Mouse (Mus musculus): ENCODE data around the gene Ndufb2. TPM values are rescaled to one million over a fixed set of nuclear protein-coding genes. Genes with fewer than 3 reads are reported as not detected.

The Ndufb2 gene
- polyA plus RNA-seq, 1 experiment from 2014 or later, result 354 TPM

DNA sequence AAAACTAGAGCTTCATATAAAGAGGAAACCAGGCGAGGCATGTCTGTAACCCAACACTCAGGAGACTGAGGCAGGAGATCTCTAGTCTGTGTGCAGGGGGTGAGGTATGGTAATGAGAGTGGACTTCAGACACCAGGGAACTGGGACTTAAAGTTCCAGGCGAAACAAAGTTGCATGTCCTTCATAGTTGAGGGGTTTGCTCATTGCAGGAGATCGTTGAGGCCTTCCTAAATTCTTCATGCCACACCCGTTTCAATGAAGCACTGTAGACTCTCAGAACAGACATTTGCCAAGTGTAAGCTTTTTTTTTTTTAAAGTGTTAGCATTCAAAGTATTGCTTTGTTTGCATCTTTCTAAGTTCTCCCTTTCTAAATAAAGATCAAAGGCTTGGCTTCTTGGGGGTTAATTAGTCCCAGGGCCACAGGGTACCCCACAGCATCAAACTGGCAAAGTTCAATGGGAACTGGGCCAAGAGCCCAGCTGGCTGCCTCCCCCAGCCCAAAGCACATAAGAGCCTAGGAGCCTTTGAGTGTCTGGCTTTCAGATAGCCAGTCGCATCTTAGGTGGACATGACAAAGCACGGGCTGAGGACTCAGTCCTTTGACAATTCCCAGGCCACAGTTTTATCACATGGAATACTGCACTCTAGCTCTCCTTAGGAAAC is 33.0 kb upstream of the Ndufb2 start:
- H3K27ac ChIP-seq, result peak overlapping the region; percentile 26; the same call in 1 of the 2 replicates
- H3K4me1 ChIP-seq, result peaks cover 46% of the 10 kb centered on the region
- WGBS, result 35% methylated on average over 6 of the region's 6 CpGs

DNA sequence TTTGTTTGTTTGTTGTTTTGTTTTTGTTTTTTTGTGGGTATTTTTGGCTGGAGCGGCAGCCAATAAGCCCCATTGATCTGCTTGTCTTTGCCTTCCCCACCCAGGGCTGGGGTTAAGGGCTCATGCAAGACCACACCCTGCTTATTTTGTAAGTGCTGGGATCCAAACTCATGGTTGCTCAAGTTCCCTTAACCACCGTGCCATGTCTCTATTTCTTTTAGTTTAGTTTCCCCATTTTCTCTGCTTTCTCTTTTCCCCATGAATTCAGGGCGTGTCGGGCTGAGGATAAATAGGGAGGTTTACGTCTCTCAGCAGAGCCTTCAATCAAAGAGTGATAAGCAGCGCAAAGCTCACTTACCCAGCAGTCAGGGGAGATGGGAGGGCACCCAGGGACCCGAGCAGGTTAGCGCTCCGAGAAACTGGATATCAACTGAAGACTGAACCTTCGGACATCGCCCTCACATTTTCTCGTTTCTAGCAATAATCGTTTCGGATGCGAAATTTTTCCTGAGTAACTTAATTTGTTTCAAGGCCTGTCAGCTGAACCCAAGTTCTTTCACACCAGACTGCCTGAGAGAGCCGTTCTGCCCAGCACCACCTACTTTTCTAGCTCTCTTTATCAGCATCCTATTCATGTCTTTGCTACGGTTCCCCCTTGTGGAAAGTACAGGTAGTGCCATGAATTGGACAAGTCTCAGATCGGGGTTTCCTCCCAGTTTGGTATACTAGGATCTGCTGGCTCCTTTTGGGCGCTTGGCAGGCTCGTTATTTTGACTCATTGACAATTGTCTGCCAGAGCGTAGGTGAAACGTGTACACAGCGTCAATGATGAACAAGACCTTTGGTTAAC is 30.0 kb upstream of the Ndufb2 start:
- H3K36me3 ChIP-seq (ENCODE audit: poor library complexity, severe bottlenecking), result no peaks in the 10 kb centered on the region
- no peak overlapping the region for H3K4me3 ChIP-seq
- WGBS, result 18% methylated on average over 23 of the region's 23 CpGs
- peak overlapping the region; percentile 42 for H3K4me2 ChIP-seq
- H3K4me1 ChIP-seq, result peaks cover 20% of the 10 kb centered on the region
- H3K27me3 ChIP-seq, result no peaks in the 10 kb centered on the region
- H3K27ac ChIP-seq, result no peak overlapping the region
- no peaks in the 10 kb centered on the region for H3K9me3 ChIP-seq (replicated peaks)
- no peak overlapping the region for H3K9ac ChIP-seq
- peak; percentile 61 for ATAC-seq

More for the DNA sequence above, 33.0 kb upstream of the Ndufb2 start:
- Histone ChIP-seq H3K9me3 (replicated peaks) (no peaks in the 10 kb centered on the region), H3K4me3 (no peak overlapping the region), H3K4me2 (no peak overlapping the region), H3K36me3 (ENCODE audit: poor library complexity, severe bottlenecking) (no peaks in the 10 kb centered on the region), H3K27me3 (no peaks in the 10 kb centered on the region), H3K9ac (no peak overlapping the region)
- ATAC-seq, result no peak

DNA sequence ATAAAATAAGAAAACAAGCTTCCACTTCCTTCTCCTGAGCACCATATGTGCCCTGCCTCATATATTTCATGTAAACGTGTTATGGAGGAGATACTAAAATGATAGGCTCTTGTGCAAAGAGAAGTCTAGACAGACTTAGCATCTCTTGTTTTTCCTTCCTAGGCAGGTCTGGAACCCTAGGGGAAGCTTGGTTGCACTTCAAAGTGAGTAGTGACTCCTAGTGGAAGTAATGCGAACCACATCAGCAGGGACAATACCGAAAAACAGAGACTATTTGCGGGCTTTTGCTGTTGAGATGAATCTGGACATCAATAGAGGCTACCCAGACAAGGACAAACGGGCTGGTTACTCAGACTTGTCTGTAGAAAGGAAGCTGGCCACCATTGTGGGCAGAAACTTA is 24.8 kb upstream of the Ndufb2 start:
- Histone ChIP-seq H3K4me2 (no peak overlapping the region), H3K27me3 (no peaks in the 10 kb centered on the region), H3K9ac (no peak overlapping the region), H3K27ac (no peak overlapping the region), H3K36me3 (ENCODE audit: poor library complexity, severe bottlenecking) (no peaks in the 10 kb centered on the region), H3K4me3 (no peak overlapping the region), H3K4me1 (no peaks in the 10 kb centered on the region), H3K9me3 (replicated peaks) (no peaks in the 10 kb centered on the region)
- 17% methylated on average over 5 of the region's 5 CpGs for WGBS
- no peak; the same call in 1 of the 2 replicates for ATAC-seq

DNA sequence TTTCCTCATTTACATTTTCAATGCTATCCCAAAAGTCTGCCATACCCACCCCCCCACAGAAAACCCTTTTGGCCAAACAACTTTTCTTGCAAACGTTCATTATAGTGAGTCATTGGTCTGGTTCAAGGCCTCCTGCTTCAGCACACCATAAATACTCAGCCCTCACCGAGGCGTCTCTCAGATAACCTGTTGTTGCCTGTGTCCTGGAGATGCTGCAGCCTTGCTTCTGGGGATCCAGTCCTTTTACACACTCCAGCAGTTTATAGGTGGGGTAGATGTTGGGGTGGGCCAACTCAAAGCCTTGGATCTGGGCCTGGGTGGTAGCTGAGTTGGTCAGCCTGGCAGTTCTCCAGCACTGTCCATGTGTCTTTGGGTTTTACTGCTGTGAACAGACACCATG is 21.9 kb upstream of the Ndufb2 start:
- Histone ChIP-seq H3K9ac (no peak overlapping the region), H3K36me3 (ENCODE audit: poor library complexity, severe bottlenecking) (no peaks in the 10 kb centered on the region), H3K4me1 (peaks cover 11% of the 10 kb centered on the region), H3K4me2 (no peak overlapping the region), H3K27ac (no peak overlapping the region), H3K9me3 (replicated peaks) (no peaks in the 10 kb centered on the region), H3K4me3 (no peak overlapping the region), H3K27me3 (no peaks in the 10 kb centered on the region)
- no peak for ATAC-seq
- 85% methylated on average over 3 of the region's 3 CpGs for WGBS

DNA sequence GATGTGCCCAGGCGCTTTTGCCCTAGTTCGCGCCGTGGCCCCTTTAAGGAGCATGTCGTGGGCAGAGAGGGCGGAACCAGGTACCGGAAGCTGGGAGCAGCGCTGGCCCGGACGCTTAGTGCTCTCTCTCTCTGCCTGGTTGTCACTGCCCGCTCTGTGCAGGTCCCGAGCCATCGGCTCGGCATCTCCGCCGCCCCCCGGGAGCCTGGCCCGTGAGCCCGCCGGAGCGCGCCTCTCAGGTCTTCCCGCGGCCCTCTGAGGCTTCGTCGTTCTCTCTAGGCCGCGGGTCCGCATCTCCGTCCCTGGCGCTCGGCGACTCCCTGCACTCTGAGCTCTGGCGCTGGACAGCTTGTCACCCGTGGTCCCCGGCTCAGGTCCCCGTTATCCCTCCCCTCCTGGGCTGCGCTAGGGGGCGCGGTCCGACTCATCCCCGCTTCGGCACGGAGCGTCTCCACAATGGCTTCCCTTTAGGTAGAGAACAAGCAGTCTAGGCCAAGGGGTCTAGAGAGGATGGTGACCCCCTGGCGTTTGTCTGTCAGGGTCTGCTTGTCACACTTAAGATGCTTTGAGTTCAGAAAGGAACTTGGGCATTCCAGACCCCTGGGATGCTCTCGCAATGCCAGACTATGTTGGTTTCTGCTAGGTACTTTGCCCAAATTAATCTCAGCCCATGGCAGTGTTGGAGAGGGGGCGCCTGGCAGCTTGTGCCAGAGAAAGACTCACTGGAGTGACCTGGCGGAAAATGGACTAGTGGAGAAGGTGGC is 18.4 kb upstream of the Ndufb2 start, which contains the start of gene Adck2:
TSS of gene Adck2 (plus strand) at position 83 of the 764 bp plus-strand sequence.
- Histone ChIP-seq H3K27ac (peak within 1 kb of the TSS; percentile 95), H3K36me3 (ENCODE audit: poor library complexity, severe bottlenecking) (peaks cover 19% of the 10 kb centered on the region)
- ATAC-seq, result peak; percentile 97

DNA sequence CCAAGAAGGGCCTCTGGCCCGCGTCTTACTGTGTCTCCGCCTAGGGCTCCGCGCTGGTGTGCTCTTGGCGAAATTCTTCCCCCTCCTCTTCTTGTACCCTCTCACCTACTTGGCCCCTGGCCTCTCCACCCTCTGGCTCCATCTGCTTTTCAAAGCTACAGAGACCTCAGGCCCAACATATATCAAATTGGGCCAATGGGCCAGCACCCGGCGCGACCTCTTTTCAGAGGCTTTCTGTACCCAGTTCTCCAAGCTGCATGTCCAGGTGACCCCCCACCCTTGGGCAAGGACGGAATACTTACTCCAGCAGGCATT is 17.9 kb upstream of the Ndufb2 start:
- peak overlapping the region; percentile 92 for H3K9ac ChIP-seq
- no peaks in the 10 kb centered on the region for H3K9me3 ChIP-seq (replicated peaks)
- ATAC-seq, result peak; percentile 33
- peak overlapping the region; percentile 92 for H3K4me2 ChIP-seq
- peaks cover 24% of the 10 kb centered on the region for H3K36me3 ChIP-seq (ENCODE audit: poor library complexity, severe bottlenecking)
- H3K4me3 ChIP-seq, result peak overlapping the region; percentile 84
- H3K27me3 ChIP-seq, result no peaks in the 10 kb centered on the region
- peaks cover 11% of the 10 kb centered on the region for H3K4me1 ChIP-seq
- H3K27ac ChIP-seq, result peak overlapping the region; percentile 95
- WGBS, result 22% methylated on average over 10 of the region's 10 CpGs

More for the DNA sequence above, 18.4 kb upstream of the Ndufb2 start, which contains the start of gene Adck2:
- Histone ChIP-seq H3K4me2 (peak within 1 kb of the TSS; percentile 92), H3K9ac (peak within 1 kb of the TSS; percentile 92), H3K9me3 (replicated peaks) (no peaks in the 10 kb centered on the region), H3K27me3 (no peaks in the 10 kb centered on the region), H3K4me3 (peak within 1 kb of the TSS; percentile 84), H3K4me1 (peaks cover 11% of the 10 kb centered on the region)
- WGBS, result under 1% methylated on average over 49 of the region's 49 CpGs

DNA sequence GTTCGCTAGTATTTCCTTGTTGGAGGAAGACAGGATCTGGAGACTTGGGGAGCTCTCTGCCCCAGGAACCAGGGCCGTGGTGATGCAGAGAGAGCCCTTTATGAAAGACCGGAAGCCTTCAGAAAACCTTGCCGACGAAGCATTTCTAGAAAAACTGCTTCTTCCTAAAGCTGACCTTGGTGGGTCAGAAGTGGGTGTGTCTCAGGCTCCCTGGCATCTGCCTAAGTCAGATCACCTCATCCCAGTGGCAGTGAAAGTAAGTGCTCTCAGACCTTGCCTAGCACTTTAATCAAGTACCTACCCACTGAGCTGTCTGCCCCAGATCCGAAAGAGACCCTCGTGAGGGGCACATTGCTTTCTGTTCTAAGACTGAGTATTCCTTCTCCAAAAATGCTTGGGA is 17.4 kb upstream of the Ndufb2 start:
- ATAC-seq, result no peak
- peaks cover 29% of the 10 kb centered on the region for H3K36me3 ChIP-seq (ENCODE audit: poor library complexity, severe bottlenecking)
- H3K27me3 ChIP-seq, result no peaks in the 10 kb centered on the region
- H3K9me3 ChIP-seq (replicated peaks), result no peaks in the 10 kb centered on the region
- H3K9ac ChIP-seq, result peak overlapping the region; percentile 92
- peak overlapping the region; percentile 92 for H3K4me2 ChIP-seq
- no peak overlapping the region for H3K27ac ChIP-seq
- 69% methylated on average over 7 of the region's 7 CpGs for WGBS
- peaks cover 11% of the 10 kb centered on the region for H3K4me1 ChIP-seq
- peak overlapping the region; percentile 84 for H3K4me3 ChIP-seq

DNA sequence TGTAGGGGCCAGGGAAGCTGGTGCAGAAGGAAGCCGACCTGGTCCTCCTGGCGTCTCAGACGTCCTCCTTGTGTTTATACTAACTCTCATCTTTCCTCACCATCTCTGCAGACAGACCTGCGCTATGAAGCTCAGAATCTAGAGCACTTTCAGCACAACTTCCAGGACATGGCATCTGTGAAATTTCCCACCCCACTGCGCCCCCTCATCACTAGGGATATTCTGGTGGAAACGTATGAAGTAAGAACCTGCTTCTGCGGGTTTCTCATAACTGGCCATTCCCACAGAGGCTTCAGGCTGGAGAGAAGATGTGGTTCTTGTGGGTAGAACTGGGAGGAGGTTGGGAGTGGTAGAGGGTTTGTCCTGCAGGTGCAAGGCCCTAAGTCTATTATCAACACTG is 12.8 kb upstream of the Ndufb2 start:
- Histone ChIP-seq H3K9me3 (replicated peaks) (no peaks in the 10 kb centered on the region), H3K9ac (no peak overlapping the region), H3K4me2 (no peak overlapping the region), H3K4me3 (no peak overlapping the region), H3K36me3 (ENCODE audit: poor library complexity, severe bottlenecking) (peaks cover 68% of the 10 kb centered on the region), H3K4me1 (peaks cover 8% of the 10 kb centered on the region), H3K27ac (no peak overlapping the region), H3K27me3 (no peaks in the 10 kb centered on the region)
- no peak for ATAC-seq
- WGBS, result 94% methylated on average over 7 of the region's 7 CpGs

DNA sequence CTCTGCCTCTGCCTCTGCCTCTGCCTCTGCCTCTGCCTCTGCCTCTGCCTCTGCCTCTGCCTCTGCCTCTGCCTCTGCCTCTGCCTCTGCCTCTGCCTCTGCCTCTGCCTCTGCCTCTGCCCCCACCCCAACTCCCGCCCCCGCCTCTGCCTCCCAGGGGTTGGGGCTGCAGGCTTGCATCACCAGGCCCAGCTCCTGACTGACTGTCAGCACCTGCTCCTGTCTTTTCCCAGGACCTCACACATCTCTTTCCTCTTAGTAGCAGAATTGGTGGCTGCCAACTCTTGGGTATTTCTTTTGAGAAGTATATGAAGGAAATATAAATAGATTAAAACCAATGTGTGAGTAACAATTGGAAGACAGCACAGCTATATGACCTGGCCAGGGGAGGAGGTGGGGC is 11.8 kb upstream of the Ndufb2 start:
- Histone ChIP-seq H3K27ac (no peak overlapping the region), H3K4me3 (no peak overlapping the region), H3K9ac (no peak overlapping the region), H3K4me2 (no peak overlapping the region), H3K27me3 (no peaks in the 10 kb centered on the region), H3K36me3 (ENCODE audit: poor library complexity, severe bottlenecking) (peaks cover 76% of the 10 kb centered on the region), H3K9me3 (replicated peaks) (no peaks in the 10 kb centered on the region), H3K4me1 (no peaks in the 10 kb centered on the region)
- no peak for ATAC-seq
- WGBS, result 90% methylated on average over 2 of the region's 2 CpGs

DNA sequence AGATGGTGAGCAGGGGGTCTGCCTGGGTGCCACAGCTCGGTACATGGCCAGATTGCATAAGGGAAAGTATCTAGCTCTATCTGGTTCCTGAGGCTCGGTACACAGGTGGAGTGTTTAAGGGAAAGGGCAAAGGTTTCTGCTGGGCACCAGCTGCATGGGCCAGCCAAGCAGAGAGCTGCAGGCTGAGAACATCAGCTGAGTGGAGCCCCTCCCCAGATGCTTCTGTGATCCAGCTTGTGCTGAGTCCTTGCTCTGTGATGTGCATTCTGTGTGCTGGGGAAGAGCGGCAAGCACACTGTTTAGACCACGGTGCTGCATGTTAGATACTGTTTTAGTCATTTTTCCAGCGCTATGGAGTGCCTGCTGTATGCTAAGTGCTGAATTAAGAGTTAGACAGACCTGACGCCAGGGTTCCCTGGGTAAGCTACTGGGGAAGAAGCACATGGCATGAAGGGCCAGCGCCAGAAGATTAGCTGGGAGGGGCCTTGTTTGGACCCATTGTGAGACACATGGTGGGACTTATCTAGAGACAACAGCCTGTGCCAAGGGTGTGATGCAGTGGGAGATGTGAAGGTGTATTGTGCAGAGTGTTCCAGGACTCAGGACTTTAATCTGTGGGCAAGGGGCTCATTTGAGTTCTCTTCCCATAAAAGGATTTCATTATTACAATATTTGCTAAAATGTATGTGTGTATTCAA is 11.1 kb upstream of the Ndufb2 start:
- Histone ChIP-seq H3K4me3 (no peak overlapping the region), H3K27me3 (no peaks in the 10 kb centered on the region), H3K27ac (no peak overlapping the region), H3K4me2 (no peak overlapping the region), H3K9me3 (replicated peaks) (no peaks in the 10 kb centered on the region), H3K36me3 (ENCODE audit: poor library complexity, severe bottlenecking) (peaks cover 83% of the 10 kb centered on the region), H3K4me1 (no peaks in the 10 kb centered on the region), H3K9ac (no peak overlapping the region)
- WGBS, result 80% methylated on average over 7 of the region's 7 CpGs
- ATAC-seq, result no peak

DNA sequence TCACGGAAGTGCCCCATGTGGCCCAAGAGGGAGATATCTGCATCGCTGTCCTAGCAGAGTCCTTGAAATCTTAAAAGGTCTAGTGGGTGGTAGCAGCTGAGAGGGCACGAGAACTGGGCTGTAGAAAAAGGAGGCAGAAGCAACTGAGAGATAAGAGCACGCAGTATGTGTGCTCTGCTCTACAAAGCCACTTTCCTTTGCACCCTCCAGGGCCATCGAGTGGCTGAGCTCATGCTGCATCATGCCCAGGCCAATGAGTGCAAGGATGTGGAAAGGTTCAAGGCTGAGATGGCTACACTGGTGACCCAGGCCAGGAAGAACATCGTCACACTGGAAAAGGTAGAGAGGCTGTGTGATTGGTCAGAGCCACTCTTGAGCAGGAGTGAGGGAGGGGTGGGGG is 6.9 kb upstream of the Ndufb2 start, which contains the start of gene Gm42420:
TSS of gene Gm42420 (plus strand) at position 237 of the 400 bp plus-strand sequence.
- Histone ChIP-seq H3K36me3 (ENCODE audit: poor library complexity, severe bottlenecking) (peaks cover 79% of the 10 kb centered on the region), H3K9me3 (replicated peaks) (no peaks in the 10 kb centered on the region), H3K9ac (no peak within 1 kb of the TSS), H3K27me3 (no peaks in the 10 kb centered on the region), H3K4me1 (no peaks in the 10 kb centered on the region), H3K4me2 (no peak within 1 kb of the TSS), H3K4me3 (no peak within 1 kb of the TSS), H3K27ac (no peak within 1 kb of the TSS)
- ATAC-seq, result no peak
- 93% methylated on average over 6 of the region's 6 CpGs for WGBS

All from forebrain, embryonic 13.5 days (tissue).